Mouse (Mus musculus): ENCODE data around the gene C330007P06Rik. TPM values are rescaled to one million over a fixed set of nuclear protein-coding genes. Genes with fewer than 3 reads are reported as not detected.

The C330007P06Rik gene
- polyA plus RNA-seq, 1 experiment from 2014 or later = 38.1 TPM

- Histone ChIP-seq H3K9ac (ENCODE audit: low read depth, low read length) (no peak overlapping the region), H3K4me3 (ENCODE audit: low read length) (no peak overlapping the region), H3K27ac (ENCODE audit: low read depth, low read length) (no peak overlapping the region), H3K27me3 (ENCODE audit: control insufficient read depth, insufficient read depth, low read length) (no peaks in the 10 kb centered on the region), H3K9me3 (ENCODE audit: control insufficient read depth, low read length) (no peaks in the 10 kb centered on the region), H3K4me1 (ENCODE audit: control insufficient read depth, insufficient read depth, low read length) (no peaks in the 10 kb centered on the region), H3K36me3 (ENCODE audit: control insufficient read depth, insufficient read depth, low read length) (no peaks in the 10 kb centered on the region; the same call in 1 of the 2 replicates), H3K4me2 (replicated peaks; ENCODE audit: low read depth, low read length) (no peak overlapping the region)
- 71% methylated on average over 4 of the region's 4 CpGs for WGBS
- no peak for ATAC-seq (ENCODE audit: low FRiP score, low TSS enrichment)
Measured at GRCm38 (mm10) chrX:36843346-36843990, 30.4 kb downstream of the C330007P06Rik start.

- Histone ChIP-seq H3K27ac (ENCODE audit: low read depth, low read length) (no peak overlapping the region), H3K36me3 (ENCODE audit: control insufficient read depth, insufficient read depth, low read length) (no peaks in the 10 kb centered on the region), H3K9ac (ENCODE audit: low read depth, low read length) (no peak overlapping the region), H3K4me3 (ENCODE audit: low read length) (no peak overlapping the region), H3K4me1 (ENCODE audit: control insufficient read depth, insufficient read depth, low read length) (no peaks in the 10 kb centered on the region), H3K27me3 (ENCODE audit: control insufficient read depth, insufficient read depth, low read length) (no peaks in the 10 kb centered on the region), H3K9me3 (ENCODE audit: control insufficient read depth, low read length) (no peaks in the 10 kb centered on the region), H3K4me2 (replicated peaks; ENCODE audit: low read depth, low read length) (no peak overlapping the region)
- ATAC-seq (ENCODE audit: low FRiP score, low TSS enrichment) = no peak
- WGBS = 81% methylated on average over 6 of the region's 6 CpGs
Measured at GRCm38 (mm10) chrX:36841698-36842097, 32.2 kb downstream of the C330007P06Rik start.

GRCm38 (mm10) chrX:36839391-36839790 is 34.5 kb downstream of the C330007P06Rik start:
- no peaks in the 10 kb centered on the region for H3K9me3 ChIP-seq (ENCODE audit: control insufficient read depth, low read length)
- 75% methylated on average over 7 of the region's 7 CpGs for WGBS
- no peak overlapping the region for H3K27ac ChIP-seq (ENCODE audit: low read depth, low read length)
- H3K9ac ChIP-seq (ENCODE audit: low read depth, low read length) = no peak overlapping the region
- no peaks in the 10 kb centered on the region for H3K36me3 ChIP-seq (ENCODE audit: control insufficient read depth, insufficient read depth, low read length)
- no peaks in the 10 kb centered on the region for H3K4me1 ChIP-seq (ENCODE audit: control insufficient read depth, insufficient read depth, low read length)
- H3K4me3 ChIP-seq (ENCODE audit: low read length) = no peak overlapping the region
- no peak for ATAC-seq (ENCODE audit: low FRiP score, low TSS enrichment)
- H3K27me3 ChIP-seq (ENCODE audit: control insufficient read depth, insufficient read depth, low read length) = no peaks in the 10 kb centered on the region
- H3K4me2 ChIP-seq (replicated peaks; ENCODE audit: low read depth, low read length) = no peak overlapping the region

- Histone ChIP-seq H3K27ac (ENCODE audit: low read depth, low read length) (no peak overlapping the region), H3K4me1 (ENCODE audit: control insufficient read depth, insufficient read depth, low read length) (no peaks in the 10 kb centered on the region), H3K36me3 (ENCODE audit: control insufficient read depth, insufficient read depth, low read length) (no peaks in the 10 kb centered on the region), H3K4me2 (replicated peaks; ENCODE audit: low read depth, low read length) (no peak overlapping the region), H3K27me3 (ENCODE audit: control insufficient read depth, insufficient read depth, low read length) (no peaks in the 10 kb centered on the region), H3K9ac (ENCODE audit: low read depth, low read length) (no peak overlapping the region), H3K4me3 (ENCODE audit: low read length) (no peak overlapping the region), H3K9me3 (ENCODE audit: control insufficient read depth, low read length) (no peaks in the 10 kb centered on the region)
- WGBS = 66% methylated on average over 6 of the region's 6 CpGs
- no peak for ATAC-seq (ENCODE audit: low FRiP score, low TSS enrichment)
Measured at GRCm38 (mm10) chrX:36837069-36837676, 36.7 kb downstream of the C330007P06Rik start.

GRCm38 (mm10) chrX:36833397-36834084 is 40.4 kb downstream of the C330007P06Rik start:
- H3K4me3 ChIP-seq (ENCODE audit: low read length) = peak overlapping the region; percentile 13; the same call in 1 of the 2 replicates
- no peaks in the 10 kb centered on the region for H3K4me1 ChIP-seq (ENCODE audit: control insufficient read depth, insufficient read depth, low read length)
- no peaks in the 10 kb centered on the region for H3K27me3 ChIP-seq (ENCODE audit: control insufficient read depth, insufficient read depth, low read length)
- no peak overlapping the region for H3K9ac ChIP-seq (ENCODE audit: low read depth, low read length)
- H3K27ac ChIP-seq (ENCODE audit: low read depth, low read length) = no peak overlapping the region
- ATAC-seq (ENCODE audit: low FRiP score, low TSS enrichment) = peak; percentile 77
- WGBS = 32% methylated on average over 19 of the region's 19 CpGs
- H3K4me2 ChIP-seq (replicated peaks; ENCODE audit: low read depth, low read length) = peak overlapping the region; percentile 36
- H3K9me3 ChIP-seq (ENCODE audit: control insufficient read depth, low read length) = no peaks in the 10 kb centered on the region
- no peaks in the 10 kb centered on the region for H3K36me3 ChIP-seq (ENCODE audit: control insufficient read depth, insufficient read depth, low read length)

GRCm38 (mm10) chrX:36831632-36832031 is 42.3 kb downstream of the C330007P06Rik start:
- Histone ChIP-seq H3K9ac (ENCODE audit: low read depth, low read length) (no peak overlapping the region), H3K4me2 (replicated peaks; ENCODE audit: low read depth, low read length) (no peak overlapping the region), H3K4me3 (ENCODE audit: low read length) (no peak overlapping the region), H3K27ac (ENCODE audit: low read depth, low read length) (no peak overlapping the region), H3K4me1 (ENCODE audit: control insufficient read depth, insufficient read depth, low read length) (no peaks in the 10 kb centered on the region), H3K36me3 (ENCODE audit: control insufficient read depth, insufficient read depth, low read length) (no peaks in the 10 kb centered on the region), H3K27me3 (ENCODE audit: control insufficient read depth, insufficient read depth, low read length) (no peaks in the 10 kb centered on the region), H3K9me3 (ENCODE audit: control insufficient read depth, low read length) (no peaks in the 10 kb centered on the region)
- 71% methylated on average over 4 of the region's 4 CpGs for WGBS
- ATAC-seq (ENCODE audit: low FRiP score, low TSS enrichment) = no peak

GRCm38 (mm10) chrX:36830271-36830670 is 43.6 kb downstream of the C330007P06Rik start:
- H3K27ac ChIP-seq (ENCODE audit: low read depth, low read length) = no peak overlapping the region
- H3K4me2 ChIP-seq (replicated peaks; ENCODE audit: low read depth, low read length) = no peak overlapping the region
- no peaks in the 10 kb centered on the region for H3K9me3 ChIP-seq (ENCODE audit: control insufficient read depth, low read length)
- H3K9ac ChIP-seq (ENCODE audit: low read depth, low read length) = no peak overlapping the region
- WGBS = 43% methylated on average over 5 of the region's 5 CpGs
- no peaks in the 10 kb centered on the region for H3K36me3 ChIP-seq (ENCODE audit: control insufficient read depth, insufficient read depth, low read length)
- no peak overlapping the region for H3K4me3 ChIP-seq (ENCODE audit: low read length)
- no peaks in the 10 kb centered on the region for H3K27me3 ChIP-seq (ENCODE audit: control insufficient read depth, insufficient read depth, low read length)
- no peak for ATAC-seq (ENCODE audit: low FRiP score, low TSS enrichment)
- H3K4me1 ChIP-seq (ENCODE audit: control insufficient read depth, insufficient read depth, low read length) = no peaks in the 10 kb centered on the region

- no peaks in the 10 kb centered on the region for H3K27me3 ChIP-seq (ENCODE audit: control insufficient read depth, insufficient read depth, low read length)
- no peaks in the 10 kb centered on the region for H3K4me1 ChIP-seq (ENCODE audit: control insufficient read depth, insufficient read depth, low read length)
- WGBS = 87% methylated on average over 4 of the region's 5 CpGs
- H3K9ac ChIP-seq (ENCODE audit: low read depth, low read length) = no peak overlapping the region
- H3K36me3 ChIP-seq (ENCODE audit: control insufficient read depth, insufficient read depth, low read length) = no peaks in the 10 kb centered on the region
- no peak for ATAC-seq (ENCODE audit: low FRiP score, low TSS enrichment)
- no peak overlapping the region for H3K27ac ChIP-seq (ENCODE audit: low read depth, low read length)
- no peak overlapping the region for H3K4me2 ChIP-seq (replicated peaks; ENCODE audit: low read depth, low read length)
- no peak overlapping the region for H3K4me3 ChIP-seq (ENCODE audit: low read length)
- H3K9me3 ChIP-seq (ENCODE audit: control insufficient read depth, low read length) = no peaks in the 10 kb centered on the region
Measured at GRCm38 (mm10) chrX:36826873-36827272, 47.0 kb downstream of the C330007P06Rik start.

- WGBS = 60% methylated on average over 2 of the region's 2 CpGs
- Histone ChIP-seq H3K27me3 (ENCODE audit: control insufficient read depth, insufficient read depth, low read length) (no peaks in the 10 kb centered on the region), H3K4me2 (replicated peaks; ENCODE audit: low read depth, low read length) (no peak overlapping the region), H3K36me3 (ENCODE audit: control insufficient read depth, insufficient read depth, low read length) (no peaks in the 10 kb centered on the region), H3K4me1 (ENCODE audit: control insufficient read depth, insufficient read depth, low read length) (no peaks in the 10 kb centered on the region), H3K27ac (ENCODE audit: low read depth, low read length) (no peak overlapping the region), H3K4me3 (ENCODE audit: low read length) (no peak overlapping the region), H3K9ac (ENCODE audit: low read depth, low read length) (no peak overlapping the region), H3K9me3 (ENCODE audit: control insufficient read depth, low read length) (no peaks in the 10 kb centered on the region)
- ATAC-seq (ENCODE audit: low FRiP score, low TSS enrichment) = no peak
Measured at GRCm38 (mm10) chrX:36825032-36825431, 48.9 kb downstream of the C330007P06Rik start.

All from kidney, embryonic 14.5 days (tissue).